Mouse (Mus musculus) common myeloid progenitor, adult 5-6 weeks (primary cell): ENCODE measurements around the gene Med12l. TPM values are rescaled to one million over a fixed set of nuclear protein-coding genes. Genes with fewer than 3 reads are reported as not detected.

Experiments used
- ATAC-seq: replicated peaks from 2 replicates; pipeline ENCODE4 v1.8.0; 2016; ENCODE audit warnings: low read depth, mild to moderate bottlenecking, moderate TSS enrichment, inconsistent platforms; ENCODE audit not compliant: poor library complexity, severe bottlenecking
- total RNA-seq: library from RNA; stranded (forward); fragments of 200-1000, 187-1606 nt; gene quantifications from 2 replicates; pipeline ENCODE4 v1.2.3, GENCODE M21; 2017

Med12l gene
- total RNA-seq, 1 experiment from 2014 or later = 12.6 TPM

GRCm38 (mm10) chr3:59174426-59175154 lies 169.0 kb downstream of the Med12l start:
- ATAC-seq = no peak

DNA sequence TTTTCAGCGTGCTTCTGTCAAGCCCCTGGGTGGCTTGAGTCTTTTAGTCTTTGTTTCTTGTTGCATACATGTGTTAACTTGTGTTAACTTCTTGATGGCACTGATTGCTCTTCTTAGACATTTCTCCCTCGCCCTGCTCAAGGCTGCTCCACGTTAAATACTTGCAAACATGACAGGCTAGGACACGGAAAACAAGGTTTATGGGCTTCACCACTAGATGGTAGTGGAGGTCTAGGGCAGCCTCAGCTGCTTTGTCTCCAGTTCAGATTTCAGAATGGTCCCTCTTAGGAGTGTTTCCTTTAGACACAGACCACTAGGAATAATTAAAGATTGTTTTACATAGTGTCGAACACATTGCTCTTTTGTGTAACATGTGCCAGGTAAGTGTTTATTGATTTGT lies 169.6 kb downstream of the Med12l start:
- peak; percentile 70 for ATAC-seq

DNA sequence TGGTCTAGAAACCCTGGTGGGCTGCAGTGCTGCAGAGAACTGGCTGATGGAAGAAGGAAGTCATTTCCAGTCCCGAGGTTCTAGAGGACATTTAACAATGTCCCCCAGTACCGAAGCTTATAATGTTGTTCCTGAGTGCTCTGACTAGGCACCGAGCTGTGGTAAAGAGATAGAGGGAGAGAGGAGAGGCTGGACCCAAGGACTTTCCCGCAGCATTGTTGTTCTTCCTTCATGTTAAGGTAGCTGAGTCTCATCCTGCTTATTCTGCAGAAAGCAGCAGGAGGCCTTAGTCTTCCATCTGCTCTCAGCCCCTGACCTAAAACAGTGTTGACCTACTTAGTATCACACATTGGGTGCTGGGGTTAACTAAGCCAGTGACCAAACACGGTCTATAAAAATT lies 171.2 kb downstream of the Med12l start:
- no peak for ATAC-seq

DNA sequence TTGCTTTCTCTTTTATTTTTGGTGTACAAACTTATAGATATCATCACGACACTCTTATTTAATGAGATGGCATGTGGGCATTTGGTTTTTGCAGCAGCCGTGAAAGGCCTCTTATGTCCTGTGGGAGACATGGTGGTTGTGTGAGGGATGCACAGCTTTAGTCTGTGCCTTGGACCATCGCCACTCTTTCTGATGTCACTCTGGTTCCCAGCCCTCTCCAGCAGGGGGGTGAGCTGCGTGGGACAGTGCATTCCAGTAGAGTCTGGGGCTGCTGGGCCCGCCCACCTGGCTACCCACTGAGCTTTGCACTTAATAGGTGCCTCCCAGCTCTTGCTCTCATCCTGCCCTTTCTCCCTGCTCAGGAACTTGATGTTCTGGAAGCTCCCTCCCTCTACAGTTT lies 175.5 kb downstream of the Med12l start:
- no peak for ATAC-seq

GRCm38 (mm10) chr3:59182129-59182528 lies 176.5 kb downstream of the Med12l start:
- no peak for ATAC-seq

DNA sequence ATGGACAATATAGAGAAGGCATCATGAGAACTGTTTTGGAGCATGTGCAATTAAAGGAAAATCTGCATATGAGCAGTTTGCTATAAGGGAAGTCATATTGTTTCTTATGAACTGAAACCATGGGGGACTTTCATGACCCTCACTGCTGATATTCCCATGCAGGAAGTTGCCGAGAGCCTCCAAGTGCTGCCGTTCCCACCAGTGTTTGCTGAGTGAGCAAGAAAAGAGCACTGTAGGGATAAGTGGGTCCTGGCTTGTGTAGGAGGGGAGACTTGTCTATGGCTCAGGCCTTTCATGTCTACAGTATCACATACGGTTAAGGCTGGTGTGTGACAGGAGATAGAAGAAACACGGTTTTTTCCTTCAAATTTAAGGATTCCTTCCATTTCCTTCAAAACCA lies 180.0 kb downstream of the Med12l start:
- ATAC-seq = no peak

DNA sequence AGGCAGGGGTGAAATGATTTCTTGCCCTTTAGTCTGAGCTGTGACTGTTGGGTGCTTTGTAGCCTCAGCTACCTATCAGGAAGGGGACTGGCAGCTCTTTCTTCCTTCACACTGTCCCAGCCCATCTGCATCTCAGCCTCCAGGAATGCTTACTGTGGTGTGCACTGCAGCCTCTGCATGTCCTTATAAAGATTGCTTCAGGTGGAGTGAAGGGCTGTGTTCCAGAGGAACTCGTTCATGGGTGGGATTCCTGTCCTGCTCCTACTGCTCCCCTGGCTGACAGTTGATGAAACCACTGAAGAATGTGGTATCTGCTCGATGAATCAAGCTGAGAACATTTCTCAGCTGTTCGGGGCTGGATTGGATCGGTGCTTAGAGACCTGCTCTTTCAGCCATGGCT lies 181.7 kb downstream of the Med12l start:
- ATAC-seq = no peak

DNA sequence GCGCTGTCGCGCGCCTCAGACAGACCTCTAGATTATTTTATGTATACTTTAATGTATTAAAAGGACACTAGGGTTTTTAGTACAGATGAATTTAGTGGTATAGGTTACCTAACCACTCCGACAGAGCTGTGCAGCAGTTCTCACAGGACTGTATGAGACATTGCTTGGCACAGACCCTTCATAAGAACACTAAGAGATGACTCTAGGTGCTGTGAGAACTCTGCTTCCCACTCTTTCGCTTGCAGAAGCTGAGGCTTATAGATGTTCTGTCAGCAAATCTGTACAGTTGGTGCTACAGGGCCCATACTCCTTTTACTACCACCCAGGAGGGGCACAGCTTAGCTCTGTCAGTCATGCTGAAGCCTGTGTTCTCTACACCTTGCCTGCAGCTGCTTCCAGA lies 186.0 kb downstream of the Med12l start:
- no peak for ATAC-seq

GRCm38 (mm10) chr3:59194099-59194498 lies 188.5 kb downstream of the Med12l start:
- ATAC-seq = no peak

- no peak for ATAC-seq
Measured at GRCm38 (mm10) chr3:59194938-59195337, 189.3 kb downstream of the Med12l start, which contains the start of gene Gpr87. Gpr87 (minus strand) TSS chr3:59195104.

DNA sequence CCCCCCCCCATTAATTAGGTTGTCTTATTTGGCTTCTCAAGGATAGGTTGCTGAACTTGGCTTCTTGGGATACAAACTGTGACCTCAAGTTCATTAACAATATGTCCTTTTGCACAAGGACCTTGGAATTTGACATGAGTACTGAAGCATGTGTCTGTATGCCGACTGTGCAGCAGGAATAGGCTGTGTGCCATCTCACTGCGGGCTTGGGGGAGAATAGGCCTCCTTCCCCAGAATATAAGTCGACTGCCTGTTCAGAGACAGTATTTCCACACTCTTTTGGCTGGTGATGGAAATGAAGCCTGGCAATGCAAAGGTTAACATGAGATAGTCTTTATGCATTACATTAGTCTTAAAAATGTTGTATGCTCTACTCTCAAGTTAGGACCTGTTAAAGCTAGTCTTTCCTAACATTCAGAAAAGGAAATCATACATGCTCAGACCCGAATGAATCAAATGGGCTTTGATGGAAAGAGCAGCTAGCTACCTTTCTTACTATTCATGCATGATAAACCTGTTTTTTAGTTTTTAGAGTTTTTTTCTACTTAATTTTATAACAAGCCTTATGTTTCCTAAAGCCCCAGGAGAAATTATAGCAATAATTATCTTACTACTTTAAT lies 191.8 kb downstream of the Med12l start:
- ATAC-seq = no peak

GRCm38 (mm10) chr3:59203802-59204520 lies 198.3 kb downstream of the Med12l start:
- peak; percentile 16; the same call in 1 of the 2 replicates for ATAC-seq

GRCm38 (mm10) chr3:59204719-59205503 lies 199.3 kb downstream of the Med12l start:
- no peak for ATAC-seq

DNA sequence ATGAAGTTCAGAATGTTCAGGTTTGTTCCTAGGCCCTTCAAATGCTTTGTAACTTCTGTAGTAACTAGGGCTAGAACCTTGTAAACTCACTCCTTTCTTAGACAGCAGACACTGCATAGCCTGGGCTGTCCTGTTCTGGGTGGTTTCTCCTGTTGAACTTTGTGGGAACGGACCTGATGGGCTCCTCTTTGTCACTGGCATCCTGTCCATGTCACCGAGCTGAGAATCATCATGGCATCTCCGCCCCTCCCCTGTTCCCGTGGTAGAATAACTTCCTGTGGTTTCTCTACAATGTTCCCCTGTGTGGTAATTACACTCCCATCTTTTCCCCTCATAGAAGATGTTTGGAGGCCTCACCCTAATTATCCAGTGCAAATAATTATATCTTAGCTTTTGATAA lies 200.3 kb downstream of the Med12l start:
- peak; percentile 45 for ATAC-seq

DNA sequence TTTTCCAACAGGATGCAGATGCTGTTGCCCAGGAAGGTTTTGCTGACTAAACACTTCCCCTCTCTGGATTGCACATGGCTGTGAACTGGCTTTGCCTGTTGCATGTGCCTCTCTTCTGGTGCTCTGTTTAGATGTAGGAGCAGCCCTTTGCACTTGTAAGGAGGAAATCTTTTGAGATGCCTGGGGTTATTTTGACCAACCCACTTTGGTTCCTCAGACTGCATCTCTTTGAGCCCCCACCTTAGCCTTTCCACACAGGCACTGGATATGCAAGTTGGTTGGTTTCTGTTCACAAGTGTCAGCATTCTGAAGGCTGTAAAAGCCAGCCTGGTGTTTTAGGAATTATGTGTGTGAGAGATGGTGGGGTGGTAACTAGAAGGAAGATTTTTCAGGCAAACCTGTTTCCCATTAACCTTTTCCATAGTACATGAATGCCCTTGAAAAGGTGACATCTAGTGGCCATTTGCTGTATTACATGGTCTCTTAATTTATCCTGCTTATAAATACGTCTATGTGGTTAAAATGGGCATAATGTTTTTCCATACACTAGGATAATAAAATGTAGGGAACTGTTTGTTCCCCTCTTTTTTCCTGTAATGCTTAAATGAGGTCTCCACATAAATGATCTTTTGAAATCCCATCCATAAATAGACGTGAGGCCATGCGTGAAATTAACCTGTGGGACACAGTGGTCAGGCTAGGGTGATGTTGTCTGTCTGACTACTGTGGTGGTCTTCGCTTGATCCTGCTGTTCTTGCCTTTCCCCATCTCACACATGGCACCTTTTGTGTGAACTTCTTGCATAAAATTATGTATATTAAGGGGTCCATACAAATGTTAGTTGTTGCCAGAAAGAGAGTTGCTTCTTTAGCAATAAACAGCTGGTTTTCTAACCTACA lies 203.3 kb downstream of the Med12l start:
- ATAC-seq = peak; percentile 7; the same call in 1 of the 2 replicates

- no peak for ATAC-seq
Measured at GRCm38 (mm10) chr3:59210089-59210488, 204.5 kb downstream of the Med12l start.

GRCm38 (mm10) chr3:59210727-59211126 lies 205.1 kb downstream of the Med12l start, which contains the start of gene P2ry13:
P2ry13 (minus strand) TSS chr3:59210882.
- ATAC-seq = peak; percentile 53

DNA sequence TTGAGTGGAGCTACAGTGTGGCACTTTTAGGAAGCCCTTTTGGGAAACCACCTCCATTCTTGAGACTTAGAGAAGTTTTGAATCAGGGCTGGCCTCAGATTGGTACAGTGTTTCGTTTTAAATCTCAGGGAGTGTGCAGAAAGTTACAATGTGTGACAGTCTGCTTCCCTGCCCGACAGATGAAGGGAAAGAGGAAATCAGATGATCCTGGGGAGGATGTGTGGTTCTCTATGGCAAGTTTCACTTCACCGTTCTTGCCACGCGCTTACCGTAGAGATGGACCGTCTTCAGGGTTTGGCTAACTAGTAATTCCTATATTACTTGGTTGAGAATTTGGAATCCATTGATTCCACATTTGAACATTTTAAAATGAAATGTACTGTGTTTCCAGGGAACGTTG lies 206.2 kb downstream of the Med12l start:
- ATAC-seq = peak; percentile 61

DNA sequence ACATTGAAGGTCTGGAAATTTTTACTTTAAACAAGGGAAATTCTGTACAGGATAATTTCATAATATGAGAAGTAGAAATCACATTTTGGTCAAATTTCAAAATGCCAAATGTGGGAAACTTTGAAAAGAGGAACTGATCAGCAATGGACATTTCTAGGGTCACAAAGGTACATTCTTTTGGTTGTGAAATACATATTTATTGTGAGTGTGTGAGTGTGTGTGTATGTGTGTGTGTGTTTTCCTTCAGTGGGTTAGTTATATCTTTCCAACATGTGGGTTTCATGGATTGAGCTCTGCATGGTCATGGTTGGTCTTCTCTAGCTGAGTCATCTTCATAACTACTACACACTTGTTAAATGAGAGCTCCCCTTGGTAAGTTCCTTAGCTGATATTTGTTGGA lies 206.8 kb downstream of the Med12l start:
- ATAC-seq = peak; percentile 37
